Mouse (Mus musculus) forebrain, embryonic 14.5 days (tissue): ENCODE measurements at regions not wholly inside any gene's neighbourhood (a gene's known extent, or its start where the extent isn't known, plus 50 kb on each side); places are given as distances from the start of the nearest gene placed in this dataset.

Experiments used
- ATAC-seq: fragments of 200-750 bp; cut with Nextera tagmentation; 2 replicates; pipeline ENCODE4 v1.8.0; 2017; ENCODE audit warnings: mild to moderate bottlenecking, moderate library complexity
- DNase-seq: peaks from one replicate; pipeline ENCODE4 v3.0.0-alpha.2; 2015; ENCODE audit warnings: low spot score
- H3K27ac ChIP-seq: fragments of 300-500 bp; sonication (generic); 2 replicates; pipeline ENCODE4 v1.5.1; 2014; ENCODE audit warnings: low read depth, mild to moderate bottlenecking, control low read depth, low read length, moderate library complexity
- H3K27me3 ChIP-seq: fragments of 300-500 bp; sonication (generic); replicated peaks from 2 replicates; pipeline ENCODE4 v1.6.1; 2014; ENCODE audit warnings: low read length, control low read depth, mixed read lengths; ENCODE audit not compliant: control insufficient read depth, insufficient read depth
- H3K36me3 ChIP-seq: fragments of 300-500 bp; sonication (generic); 2 replicates; pipeline ENCODE4 v1.6.1; 2014; ENCODE audit warnings: low read length, control low read depth; ENCODE audit not compliant: control insufficient read depth, insufficient read depth
- H3K4me1 ChIP-seq: fragments of 300-500 bp; sonication (generic); 2 replicates; pipeline ENCODE4 v1.6.1; 2014; ENCODE audit warnings: antibody characterized with exemption, low read length, control low read depth; ENCODE audit not compliant: control insufficient read depth, insufficient read depth
- H3K4me2 ChIP-seq: fragments of 300-500 bp; sonication (generic); 2 replicates; pipeline ENCODE4 v1.6.1; 2014; ENCODE audit warnings: mild to moderate bottlenecking, control low read depth, low read length
- H3K4me3 ChIP-seq: fragments of 300-500 bp; sonication (generic); 2 replicates; pipeline ENCODE4 v1.5.1; 2014; ENCODE audit warnings: low read depth, low read length, control low read depth
- H3K9ac ChIP-seq: fragments of 300-500 bp; sonication (generic); 2 replicates; pipeline ENCODE4 v1.6.1; 2014; ENCODE audit warnings: mild to moderate bottlenecking, low read length, control low read depth, moderate library complexity
- H3K9me3 ChIP-seq: fragments of 300-500 bp; sonication (generic); replicated peaks from 2 replicates; pipeline ENCODE4 v1.6.1; 2016; ENCODE audit warnings: low read length, control low read depth, mixed read lengths; ENCODE audit not compliant: control insufficient read depth
- WGBS: fragments of 180-500 bp; shearing (Covaris S2); extraction: QIAGEN DNeasy Blood & Tissue Kit; methylation state at CpG from one replicate; pipeline ENCODE4 v1.1.7; 2014; 5-methylcytosine and 5-hydroxymethylcytosine counted together

DNA sequence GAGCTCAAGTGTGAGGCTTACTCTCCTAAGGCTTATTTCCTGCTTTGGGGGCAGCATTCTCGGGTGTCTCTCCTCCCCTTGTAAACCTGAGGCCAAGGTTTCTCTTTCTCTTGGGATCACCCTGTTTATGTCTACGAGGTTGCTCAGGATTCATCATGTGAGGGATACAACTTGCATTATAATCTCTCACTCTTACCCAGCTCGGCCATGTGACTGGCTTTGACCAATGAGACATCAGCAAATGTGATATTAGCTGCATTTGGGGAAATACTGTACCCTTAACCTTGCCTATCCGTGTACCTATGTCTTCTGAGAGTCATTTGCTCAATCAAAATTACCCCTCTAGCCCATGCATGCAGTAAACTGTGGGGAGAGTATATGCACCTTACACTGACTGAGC is 498.0 kb upstream of the Btbd3 start:
- Histone ChIP-seq H3K9me3 (no peaks in the 10 kb centered on the region), H3K9ac (no peak overlapping the region), H3K4me1 (peaks cover 6% of the 10 kb centered on the region; the same call in 1 of the 2 replicates), H3K4me3 (no peak overlapping the region), H3K4me2 (no peak overlapping the region), H3K27me3 (no peaks in the 10 kb centered on the region), H3K27ac (no peak overlapping the region; the same call in 1 of the 2 replicates), H3K36me3 (no peaks in the 10 kb centered on the region)
- ATAC-seq (no peak), DNase-seq (no peak)
- 83% methylated on average over 4 of the region's 4 CpGs for WGBS

DNA sequence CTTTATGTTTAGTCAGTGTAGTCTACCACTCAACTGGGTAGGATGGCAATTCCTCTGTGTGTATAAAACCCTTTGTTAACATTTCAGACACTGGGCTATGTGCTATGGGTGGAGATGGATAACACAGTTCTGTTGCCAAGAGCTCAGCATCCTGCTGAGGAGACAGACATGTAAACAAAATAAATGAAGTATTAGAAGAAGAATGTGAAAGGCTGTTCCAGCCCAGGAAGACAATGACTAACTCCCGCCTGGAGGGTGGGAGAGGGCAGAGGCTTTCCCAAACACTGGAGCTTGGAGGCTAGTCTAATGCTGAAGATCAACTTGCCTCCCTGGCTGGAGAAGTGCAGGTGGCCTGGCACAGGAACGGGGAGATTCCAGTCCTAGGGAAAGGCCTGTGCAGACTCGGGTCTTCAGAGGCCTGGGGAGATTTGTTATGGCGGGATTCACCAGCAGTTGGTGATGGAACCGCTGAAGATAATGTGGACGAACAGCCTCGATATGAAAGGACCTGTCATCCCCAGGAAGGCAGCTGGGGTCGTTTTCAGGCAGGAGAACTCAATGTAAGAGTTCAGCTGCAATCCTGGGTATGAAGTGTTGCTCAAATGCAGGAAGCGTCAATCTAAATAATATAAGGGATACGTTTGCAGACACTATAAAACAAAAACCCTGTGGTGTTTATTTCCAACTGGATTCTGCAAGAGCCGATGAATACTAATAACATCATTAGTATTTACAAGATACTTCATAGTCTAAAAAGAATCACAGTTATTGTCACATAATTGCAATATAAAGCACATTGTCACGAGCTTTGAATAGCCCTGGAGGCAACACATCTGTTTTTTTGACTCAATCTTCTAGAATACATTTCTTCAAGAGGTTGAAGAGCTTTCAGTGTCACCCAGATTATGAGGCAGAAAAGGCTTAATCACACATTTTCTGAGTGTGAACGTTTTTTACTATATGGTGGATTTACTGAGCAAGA is 498.8 kb upstream of the Btbd3 start:
- Histone ChIP-seq H3K9me3 (no peaks in the 10 kb centered on the region), H3K27me3 (no peaks in the 10 kb centered on the region), H3K27ac (peak overlapping the region; percentile 18; the same call in 1 of the 2 replicates), H3K4me1 (peaks cover 6% of the 10 kb centered on the region; the same call in 1 of the 2 replicates), H3K4me2 (no peak overlapping the region), H3K9ac (no peak overlapping the region), H3K4me3 (no peak overlapping the region), H3K36me3 (no peaks in the 10 kb centered on the region)
- ATAC-seq (peak; percentile 50; the same call in 1 of the 2 replicates), DNase-seq (peak; percentile 31)
- WGBS, result 40% methylated on average over 13 of the region's 13 CpGs

DNA sequence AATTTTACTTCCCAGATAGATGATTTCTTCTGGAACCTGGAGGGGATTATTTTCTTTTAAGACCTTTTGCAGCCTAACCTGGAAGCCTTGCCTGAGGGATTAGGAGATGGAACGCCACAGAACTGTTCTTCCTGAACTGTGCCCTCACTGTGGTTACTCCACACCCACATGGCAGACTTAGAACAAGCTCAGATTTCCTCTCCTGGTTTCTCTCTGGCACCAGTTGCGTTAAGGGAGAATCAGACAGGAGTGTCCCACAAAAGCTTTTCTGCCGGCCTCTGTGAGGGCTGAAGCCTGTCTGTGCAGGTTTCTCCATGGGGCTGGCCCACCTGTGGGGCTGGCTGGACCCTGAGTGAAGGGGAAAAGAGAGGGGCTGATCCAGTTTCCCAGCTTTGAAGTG is 500.1 kb upstream of the Btbd3 start:
- ATAC-seq, result no peak
- no peak overlapping the region for H3K9ac ChIP-seq

DNA sequence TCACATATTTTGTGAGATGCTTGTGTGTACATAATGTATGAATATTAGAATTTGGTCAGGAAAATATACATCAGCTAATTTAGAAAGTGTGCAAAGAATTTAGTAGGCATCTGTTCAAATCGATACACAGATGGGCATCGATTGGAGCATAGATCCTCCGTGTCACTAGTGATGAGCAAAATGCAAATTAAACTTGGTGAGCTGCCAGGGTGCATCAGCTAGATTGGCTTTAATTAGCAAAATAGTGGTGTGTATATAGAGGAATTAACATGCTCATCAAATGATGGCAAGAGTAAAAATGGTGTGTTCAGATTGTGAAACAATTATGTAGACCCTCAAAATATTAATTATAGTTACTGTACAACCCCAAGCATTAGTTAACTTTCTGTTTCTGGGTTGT is 501.9 kb upstream of the Btbd3 start:
- H3K9me3 ChIP-seq, result no peaks in the 10 kb centered on the region
- ATAC-seq (peak; percentile 64; the same call in 1 of the 2 replicates), DNase-seq (peak; percentile 75)
- H3K9ac ChIP-seq, result no peak overlapping the region
- H3K4me1 ChIP-seq, result peaks cover 6% of the 10 kb centered on the region; the same call in 1 of the 2 replicates
- 60% methylated on average over 3 of the region's 3 CpGs for WGBS
- no peak overlapping the region for H3K4me3 ChIP-seq
- H3K27ac ChIP-seq, result no peak overlapping the region
- H3K36me3 ChIP-seq, result no peaks in the 10 kb centered on the region
- H3K27me3 ChIP-seq, result no peaks in the 10 kb centered on the region
- no peak overlapping the region for H3K4me2 ChIP-seq

More for the DNA sequence above, 500.1 kb upstream of the Btbd3 start:
- WGBS, result 12% methylated on average over 3 of the region's 3 CpGs
- no peak for DNase-seq
- Histone ChIP-seq H3K9me3 (no peaks in the 10 kb centered on the region), H3K4me1 (peaks cover 6% of the 10 kb centered on the region; the same call in 1 of the 2 replicates), H3K4me3 (no peak overlapping the region), H3K27me3 (no peaks in the 10 kb centered on the region), H3K4me2 (no peak overlapping the region), H3K27ac (no peak overlapping the region), H3K36me3 (no peaks in the 10 kb centered on the region)

DNA sequence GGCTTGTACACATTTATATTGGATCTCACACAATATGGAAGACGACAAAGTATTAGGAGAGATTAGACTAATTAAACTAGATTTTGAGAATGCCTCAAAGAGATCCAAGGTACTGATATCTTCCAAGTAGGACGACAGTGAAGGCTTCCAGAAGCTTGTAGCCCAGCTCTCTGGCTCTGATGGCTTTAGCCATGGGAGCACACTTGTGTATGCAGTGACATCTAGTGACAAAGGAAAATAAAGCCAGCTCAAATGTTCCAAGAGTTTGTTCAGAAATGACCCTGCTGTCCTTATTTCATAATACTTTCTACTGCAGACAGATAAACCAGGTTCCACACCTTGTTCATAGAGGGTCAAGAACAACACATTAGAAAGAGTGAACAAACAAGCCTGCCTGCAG is 524.0 kb upstream of the Btbd3 start:
- Histone ChIP-seq H3K4me1 (peaks cover 9% of the 10 kb centered on the region), H3K4me3 (no peak overlapping the region), H3K36me3 (no peaks in the 10 kb centered on the region), H3K27me3 (no peaks in the 10 kb centered on the region), H3K9me3 (no peaks in the 10 kb centered on the region), H3K9ac (no peak overlapping the region), H3K27ac (no peak overlapping the region), H3K4me2 (no peak overlapping the region)
- ATAC-seq (peak; percentile 40; the same call in 1 of the 2 replicates), DNase-seq (peak; percentile 72)
- 9% methylated on average over 2 of the region's 2 CpGs for WGBS

DNA sequence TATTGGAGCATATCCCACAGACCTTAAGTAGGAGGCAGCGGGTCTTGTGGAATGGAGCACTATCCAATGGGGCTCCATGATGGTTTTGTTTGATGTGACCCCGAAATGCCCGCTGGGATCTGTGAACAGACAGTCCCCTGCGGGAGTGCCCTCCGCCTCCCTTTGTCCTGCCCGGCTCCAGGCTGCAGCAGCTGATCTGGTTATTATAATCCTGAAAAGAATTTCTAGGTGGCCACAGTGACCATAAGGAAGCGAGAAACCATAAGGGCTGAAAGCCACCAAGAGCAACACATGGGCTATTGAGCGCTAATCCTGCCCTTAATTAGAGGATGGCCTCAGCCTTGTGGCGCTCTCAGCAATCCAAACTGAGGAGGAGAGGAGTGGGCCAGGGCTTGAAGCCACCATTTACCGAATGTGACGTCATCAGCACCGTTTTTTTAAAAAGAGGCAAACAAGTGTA is 525.9 kb upstream of the Btbd3 start:
- Histone ChIP-seq H3K27me3 (no peaks in the 10 kb centered on the region), H3K9ac (no peak overlapping the region), H3K4me2 (0 out of 2 replicates have a peak overlapping the region, but pooled peaks have one; percentile 1), H3K27ac (no peak overlapping the region), H3K36me3 (no peaks in the 10 kb centered on the region), H3K9me3 (no peaks in the 10 kb centered on the region), H3K4me3 (no peak overlapping the region), H3K4me1 (peaks cover 9% of the 10 kb centered on the region)
- DNase-seq, result peak; percentile 55
- ATAC-seq, result peak; percentile 80
- WGBS, result 13% methylated on average over 12 of the region's 12 CpGs

DNA sequence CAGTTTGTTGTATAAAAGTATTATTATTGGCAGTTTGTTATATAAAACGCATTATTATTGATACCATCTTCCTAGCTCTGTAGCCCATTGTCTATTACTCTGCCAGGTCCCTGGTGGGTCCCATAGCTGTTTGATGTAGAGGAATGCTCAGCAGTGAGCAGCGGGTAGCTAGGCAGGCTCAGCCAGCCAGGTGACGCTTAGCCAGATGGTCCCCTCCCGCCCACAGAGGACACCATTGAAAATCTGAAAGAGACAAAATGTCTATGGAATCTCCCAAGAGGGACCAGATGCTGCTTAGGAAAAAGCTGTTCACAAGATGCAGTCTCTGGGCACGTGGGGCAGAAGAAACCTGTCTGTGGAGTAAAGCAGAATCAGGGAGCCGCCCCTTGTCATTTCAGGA is 526.5 kb upstream of the Btbd3 start:
- DNase-seq (peak; percentile 60), ATAC-seq (peak; percentile 66)
- no peaks in the 10 kb centered on the region for H3K9me3 ChIP-seq
- no peaks in the 10 kb centered on the region for H3K36me3 ChIP-seq
- H3K4me3 ChIP-seq, result no peak overlapping the region
- H3K9ac ChIP-seq, result no peak overlapping the region
- H3K4me2 ChIP-seq, result 0 out of 2 replicates have a peak overlapping the region, but pooled peaks have one; percentile 1
- 65% methylated on average over 6 of the region's 6 CpGs for WGBS
- H3K27me3 ChIP-seq, result no peaks in the 10 kb centered on the region
- peaks cover 9% of the 10 kb centered on the region for H3K4me1 ChIP-seq
- H3K27ac ChIP-seq, result no peak overlapping the region

DNA sequence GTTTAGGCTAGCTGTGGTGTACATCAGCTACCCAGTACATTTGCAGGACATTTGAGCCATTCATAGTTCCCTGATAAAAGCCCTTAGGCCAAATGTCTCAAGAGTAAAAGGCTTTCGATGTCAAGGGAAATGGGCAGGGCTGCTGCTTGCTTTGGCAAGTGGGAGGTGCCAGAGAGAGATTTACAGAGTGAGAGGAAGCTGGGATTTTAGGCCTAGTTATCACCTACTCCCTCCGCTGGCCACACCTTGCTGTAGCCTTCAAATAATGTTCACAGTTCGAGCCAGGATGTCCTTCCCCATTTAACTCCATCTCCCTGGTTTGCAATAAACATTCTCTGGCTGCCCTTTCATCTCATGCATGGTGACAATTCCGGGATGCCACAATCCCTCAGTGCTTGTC is 527.2 kb upstream of the Btbd3 start:
- Histone ChIP-seq H3K27me3 (no peaks in the 10 kb centered on the region), H3K36me3 (no peaks in the 10 kb centered on the region), H3K4me1 (peaks cover 9% of the 10 kb centered on the region), H3K9ac (no peak overlapping the region), H3K27ac (no peak overlapping the region), H3K9me3 (no peaks in the 10 kb centered on the region), H3K4me3 (no peak overlapping the region), H3K4me2 (no peak overlapping the region)
- WGBS, result 50% methylated on average over 4 of the region's 4 CpGs
- ATAC-seq (no peak), DNase-seq (no peak)

DNA sequence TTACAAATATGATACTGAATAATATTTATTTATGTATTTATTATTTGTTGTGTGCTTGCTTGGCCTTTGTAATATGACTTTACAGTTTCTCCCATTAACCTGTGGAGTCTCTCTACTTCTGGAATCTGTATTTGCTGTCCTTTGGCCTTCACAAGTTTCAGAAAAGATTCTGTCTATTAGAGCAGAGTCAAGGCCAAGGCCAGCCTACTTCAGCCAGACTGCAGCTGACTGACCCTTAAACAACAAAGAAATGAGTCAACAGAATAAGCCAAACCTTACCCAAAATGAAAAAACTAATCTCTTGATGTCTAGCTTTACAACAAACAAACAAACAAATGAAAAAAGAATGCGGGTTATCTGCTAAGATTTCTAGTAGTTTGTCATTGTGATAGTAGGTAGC is 532.7 kb upstream of the Btbd3 start:
- Histone ChIP-seq H3K27me3 (no peaks in the 10 kb centered on the region), H3K9me3 (no peaks in the 10 kb centered on the region), H3K4me3 (no peak overlapping the region), H3K9ac (no peak overlapping the region), H3K27ac (no peak overlapping the region), H3K36me3 (no peaks in the 10 kb centered on the region), H3K4me2 (no peak overlapping the region), H3K4me1 (no peaks in the 10 kb centered on the region)
- WGBS, result 96% methylated on average over 1 of the region's 1 CpGs
- ATAC-seq (no peak), DNase-seq (no peak)
